Mouse (Mus musculus) hindbrain, embryonic 13.5 days (tissue): ENCODE results near the gene Creld1. TPM values are rescaled to one million over a fixed set of nuclear protein-coding genes. Genes with fewer than 3 reads are reported as not detected.
A peak's percentile ranks its signal among the peaks of the same experiment; 100 is the strongest.

Experiments used
- ATAC-seq: fragments of 200-750 bp; cut with Nextera tagmentation; 2 replicates; pipeline ENCODE4 v1.8.0; 2017; ENCODE audit warnings: moderate TSS enrichment; ENCODE audit not compliant: low FRiP score
- H3K27ac ChIP-seq: fragments of 300-500 bp; sonication (generic); 2 replicates; pipeline ENCODE4 v1.5.1; 2015; ENCODE audit warnings: inconsistent platforms, mild to moderate bottlenecking, moderate library complexity
- H3K27me3 ChIP-seq: fragments of 300-500 bp; sonication (generic); 2 replicates; pipeline ENCODE4 v1.6.1; 2015; ENCODE audit warnings: mild to moderate bottlenecking, inconsistent platforms
- H3K36me3 ChIP-seq: fragments of 300-500 bp; sonication (generic); 2 replicates; pipeline ENCODE4 v1.6.1; 2015; ENCODE audit warnings: mild to moderate bottlenecking, inconsistent platforms
- H3K4me1 ChIP-seq: fragments of 300-500 bp; sonication (generic); replicated peaks from 2 replicates; pipeline ENCODE4 v1.6.1; 2015; ENCODE audit warnings: inconsistent platforms
- H3K4me2 ChIP-seq: fragments of 300-500 bp; sonication (generic); 2 replicates; pipeline ENCODE4 v1.6.1; 2015; ENCODE audit warnings: inconsistent platforms, mild to moderate bottlenecking, moderate library complexity
- H3K4me3 ChIP-seq: fragments of 300-500 bp; sonication (generic); 2 replicates; pipeline ENCODE4 v1.5.1; 2015; ENCODE audit warnings: mild to moderate bottlenecking, inconsistent platforms
- H3K9ac ChIP-seq: fragments of 300-500 bp; sonication (generic); 2 replicates; pipeline ENCODE4 v1.6.1; 2015; ENCODE audit warnings: mild to moderate bottlenecking, inconsistent platforms
- H3K9me3 ChIP-seq: fragments of 300-500 bp; sonication (generic); 2 replicates; pipeline ENCODE4 v1.6.1; 2016; ENCODE audit warnings: inconsistent platforms
- WGBS: fragments of 180-500 bp; shearing (Covaris S2); methylation state at CpG from one replicate; pipeline ENCODE4 v1.1.7; 2015; 5-methylcytosine and 5-hydroxymethylcytosine counted together
- polyA plus RNA-seq: library from polyadenylated mRNA; unstranded; fragments of >200 nt; fragmentation: Nextera tagmentation; extraction: Ambion mirVana; gene quantifications from 2 replicates; pipeline ENCODE4 v1.2.1, GENCODE M21; 2015

Creld1 gene
- 67.2 and 72.4 TPM in 2 replicates for polyA plus RNA-seq

GRCm38 (mm10) chr6:113483100-113483615 is at the start of gene Creld1:
Gene Creld1, plus strand, starts transcription at chr6:113483297.
- H3K4me1 ChIP-seq, result peaks cover 50% of the 10 kb centered on the region
- H3K27ac ChIP-seq, result peak within 1 kb of the TSS; percentile 89
- ATAC-seq, result peak; percentile 95
- H3K9me3 ChIP-seq, result no peaks in the 10 kb centered on the region
- peak within 1 kb of the TSS; percentile 56 for H3K4me3 ChIP-seq
- peak within 1 kb of the TSS; percentile 91 for H3K4me2 ChIP-seq
- under 1% methylated on average over 26 of the region's 26 CpGs for WGBS
- H3K9ac ChIP-seq, result peak within 1 kb of the TSS; percentile 89
- H3K27me3 ChIP-seq, result peaks cover 7% of the 10 kb centered on the region; the same call in 1 of the 2 replicates
- H3K36me3 ChIP-seq, result peaks cover 6% of the 10 kb centered on the region

GRCm38 (mm10) chr6:113433661-113434060 is 49.4 kb upstream of the Creld1 start:
- H3K36me3 ChIP-seq, result no peaks in the 10 kb centered on the region
- no peak for ATAC-seq
- H3K27me3 ChIP-seq, result no peaks in the 10 kb centered on the region; the same call in 1 of the 2 replicates
- H3K4me1 ChIP-seq, result no peaks in the 10 kb centered on the region
- H3K4me2 ChIP-seq, result no peak overlapping the region
- no peaks in the 10 kb centered on the region for H3K9me3 ChIP-seq
- 76% methylated on average over 3 of the region's 3 CpGs for WGBS
- no peak overlapping the region for H3K4me3 ChIP-seq
- H3K27ac ChIP-seq, result no peak overlapping the region
- H3K9ac ChIP-seq, result no peak overlapping the region

DNA sequence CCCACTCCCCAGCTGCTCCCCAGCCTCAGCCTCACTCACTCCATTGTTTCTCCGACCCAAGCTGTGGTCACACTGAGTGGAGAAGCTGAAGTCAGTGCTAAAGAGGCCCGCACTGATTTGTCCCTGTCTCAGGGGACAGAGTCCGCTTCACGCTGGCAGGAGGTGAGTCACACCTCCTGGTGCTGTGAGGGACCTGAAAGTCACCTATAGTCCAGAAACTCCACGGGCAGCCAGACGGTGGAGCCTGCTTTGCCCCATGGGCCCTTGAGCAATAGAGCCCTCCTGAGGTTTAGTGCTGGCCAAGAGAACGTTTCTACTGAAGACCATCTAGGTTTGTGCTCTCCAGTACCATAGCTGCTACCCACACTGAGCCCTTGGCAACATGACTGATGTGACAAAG is 48.4 kb upstream of the Creld1 start:
- Histone ChIP-seq H3K9me3 (no peaks in the 10 kb centered on the region), H3K4me3 (no peak overlapping the region), H3K4me1 (no peaks in the 10 kb centered on the region), H3K4me2 (no peak overlapping the region), H3K9ac (no peak overlapping the region), H3K27ac (no peak overlapping the region), H3K36me3 (no peaks in the 10 kb centered on the region), H3K27me3 (no peaks in the 10 kb centered on the region; the same call in 1 of the 2 replicates)
- WGBS, result 78% methylated on average over 7 of the region's 7 CpGs
- ATAC-seq, result no peak

DNA sequence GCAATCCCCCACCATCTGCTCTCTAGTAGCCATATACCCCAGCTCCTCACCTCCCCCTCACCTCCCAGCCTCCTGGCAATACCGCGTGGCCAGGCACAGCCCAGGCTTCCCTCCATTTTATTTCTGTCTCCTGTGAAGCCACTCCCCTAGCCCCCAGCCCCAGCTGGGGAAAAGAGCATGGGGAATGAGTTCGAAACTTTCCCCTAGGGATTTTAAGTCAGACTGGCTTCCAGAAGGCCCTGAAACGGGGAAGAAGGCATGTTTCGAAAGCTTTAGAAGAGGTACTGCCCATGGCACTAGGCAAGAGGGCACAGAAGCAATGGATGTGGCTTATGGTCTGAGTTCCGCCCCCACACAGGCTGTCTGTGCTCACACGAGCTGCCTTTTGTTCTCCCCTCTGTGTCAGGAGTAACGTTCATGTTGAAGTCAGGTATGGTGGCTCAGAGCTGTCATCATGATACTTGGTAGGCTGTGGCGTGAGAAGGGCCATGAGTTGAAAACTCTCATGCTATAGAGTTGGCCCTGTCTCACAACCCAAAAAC is 47.4 kb upstream of the Creld1 start, which contains the start of gene Cidec:
Cidec (minus strand) TSS at position 97 of the 542 bp plus-strand sequence.
- H3K27ac ChIP-seq, result no peak within 1 kb of the TSS
- no peak for ATAC-seq
- no peaks in the 10 kb centered on the region for H3K4me1 ChIP-seq
- WGBS, result 78% methylated on average over 9 of the region's 9 CpGs
- H3K36me3 ChIP-seq, result no peaks in the 10 kb centered on the region
- no peak within 1 kb of the TSS for H3K4me3 ChIP-seq
- no peak within 1 kb of the TSS for H3K9ac ChIP-seq
- H3K9me3 ChIP-seq, result no peaks in the 10 kb centered on the region
- no peak within 1 kb of the TSS for H3K4me2 ChIP-seq
- no peaks in the 10 kb centered on the region; the same call in 1 of the 2 replicates for H3K27me3 ChIP-seq

DNA sequence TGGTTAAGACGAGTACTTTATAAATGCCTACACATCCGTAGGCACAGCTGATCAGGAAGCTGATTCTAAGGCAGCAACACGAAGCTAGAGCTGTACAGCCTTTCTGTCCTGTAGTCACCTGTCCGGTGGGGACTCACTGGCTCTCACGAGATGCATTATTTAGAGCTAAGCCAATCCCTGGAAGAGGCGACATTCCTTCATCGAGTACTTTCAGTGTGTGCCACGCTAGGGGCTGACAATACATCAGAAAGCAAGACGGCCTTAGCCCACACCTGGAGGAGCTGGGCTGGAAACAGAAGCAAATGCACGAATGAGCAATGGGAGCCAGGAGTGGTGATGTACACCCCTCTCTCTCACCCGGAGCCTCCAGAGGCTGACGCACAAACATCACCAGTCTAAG is 46.0 kb upstream of the Creld1 start:
- 86% methylated on average over 12 of the region's 12 CpGs for WGBS
- ATAC-seq, result no peak

GRCm38 (mm10) chr6:113438721-113439430 is 44.2 kb upstream of the Creld1 start:
- H3K4me2 ChIP-seq, result no peak overlapping the region
- no peak for ATAC-seq
- WGBS, result 66% methylated on average over 12 of the region's 12 CpGs

More for the DNA sequence above, 46.0 kb upstream of the Creld1 start:
- H3K4me1 ChIP-seq, result peaks cover 3% of the 10 kb centered on the region; the same call in 1 of the 2 replicates
- no peak overlapping the region for H3K9ac ChIP-seq
- H3K9me3 ChIP-seq, result no peaks in the 10 kb centered on the region
- no peak overlapping the region for H3K4me2 ChIP-seq
- H3K27me3 ChIP-seq, result no peaks in the 10 kb centered on the region; the same call in 1 of the 2 replicates
- no peaks in the 10 kb centered on the region for H3K36me3 ChIP-seq
- no peak overlapping the region for H3K27ac ChIP-seq
- H3K4me3 ChIP-seq, result no peak overlapping the region

DNA sequence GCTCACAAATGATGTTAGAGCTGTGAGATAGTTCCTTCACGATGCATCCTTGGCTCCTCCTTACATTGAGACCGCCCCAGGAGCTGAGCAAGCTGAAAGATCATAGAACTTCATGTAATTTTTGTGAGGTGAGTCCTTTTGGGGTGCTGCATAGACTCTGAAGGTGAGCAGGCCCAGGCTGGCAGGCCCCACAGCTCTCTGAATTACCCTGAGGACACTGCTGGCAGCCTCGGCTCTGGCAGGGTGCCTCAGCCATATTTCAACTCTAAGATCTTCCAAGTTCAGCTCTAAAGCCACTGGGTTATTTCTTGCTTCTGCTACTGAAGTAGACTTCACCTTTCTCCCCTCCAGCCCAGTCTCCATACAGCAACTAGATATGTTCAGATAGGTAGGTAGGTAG is 42.4 kb upstream of the Creld1 start:
- 84% methylated on average over 3 of the region's 3 CpGs for WGBS
- no peaks in the 10 kb centered on the region; the same call in 1 of the 2 replicates for H3K27me3 ChIP-seq
- H3K4me2 ChIP-seq, result no peak overlapping the region
- no peaks in the 10 kb centered on the region for H3K9me3 ChIP-seq
- peaks cover 16% of the 10 kb centered on the region for H3K4me1 ChIP-seq
- H3K27ac ChIP-seq, result no peak overlapping the region
- H3K4me3 ChIP-seq, result no peak overlapping the region
- no peak for ATAC-seq
- H3K36me3 ChIP-seq, result 0 out of 2 replicates have a peak, but pooled peaks cover 3% of the 10 kb centered on the region
- no peak overlapping the region for H3K9ac ChIP-seq

More at GRCm38 (mm10) chr6:113438721-113439430, 44.2 kb upstream of the Creld1 start:
- Histone ChIP-seq H3K27me3 (no peaks in the 10 kb centered on the region; the same call in 1 of the 2 replicates), H3K36me3 (no peaks in the 10 kb centered on the region), H3K9ac (no peak overlapping the region), H3K9me3 (no peaks in the 10 kb centered on the region), H3K4me1 (peaks cover 13% of the 10 kb centered on the region), H3K4me3 (no peak overlapping the region), H3K27ac (no peak overlapping the region)

GRCm38 (mm10) chr6:113441147-113441680 is 41.9 kb upstream of the Creld1 start:
- H3K9me3 ChIP-seq, result no peaks in the 10 kb centered on the region
- no peak overlapping the region for H3K27ac ChIP-seq
- no peaks in the 10 kb centered on the region; the same call in 1 of the 2 replicates for H3K27me3 ChIP-seq
- no peak for ATAC-seq
- whole genome bisulfite sequencing, result 49% methylated on average over 7 of the region's 7 CpGs
- no peak overlapping the region for H3K4me2 ChIP-seq
- peaks cover 16% of the 10 kb centered on the region for H3K4me1 ChIP-seq
- H3K4me3 ChIP-seq, result no peak overlapping the region
- no peak overlapping the region for H3K9ac ChIP-seq
- peaks cover 4% of the 10 kb centered on the region; the same call in 1 of the 2 replicates for H3K36me3 ChIP-seq

DNA sequence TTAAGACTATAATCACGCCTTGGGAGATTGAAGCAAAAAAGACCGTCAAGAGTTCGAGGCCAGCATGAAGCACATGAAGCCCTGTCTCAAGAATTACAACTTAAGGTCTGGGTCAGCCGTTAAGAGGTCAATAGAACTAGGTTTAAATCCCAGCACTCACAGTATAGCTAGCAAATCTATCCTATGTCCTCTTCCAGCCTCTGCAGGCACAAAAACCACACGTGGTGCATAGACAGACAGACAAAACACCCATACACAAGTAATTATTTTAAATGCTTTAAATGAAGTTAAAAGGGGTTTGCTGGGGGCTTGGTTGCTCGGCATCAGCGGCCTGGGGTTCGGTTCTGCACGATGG is 41.0 kb upstream of the Creld1 start:
- Histone ChIP-seq H3K27ac (peak overlapping the region; percentile 82), H3K4me3 (peak overlapping the region; percentile 94), H3K4me2 (peak overlapping the region; percentile 94), H3K9ac (peak overlapping the region; percentile 97), H3K27me3 (no peaks in the 10 kb centered on the region; the same call in 1 of the 2 replicates), H3K9me3 (no peaks in the 10 kb centered on the region), H3K36me3 (peaks cover 11% of the 10 kb centered on the region), H3K4me1 (peaks cover 16% of the 10 kb centered on the region)
- peak; percentile 62 for ATAC-seq
- 41% methylated on average over 9 of the region's 9 CpGs for WGBS

- Histone ChIP-seq H3K9me3 (no peaks in the 10 kb centered on the region), H3K27ac (peak within 1 kb of the TSS; percentile 83), H3K4me2 (peak within 1 kb of the TSS; percentile 94), H3K27me3 (no peaks in the 10 kb centered on the region), H3K4me1 (peaks cover 16% of the 10 kb centered on the region), H3K4me3 (peak within 1 kb of the TSS; percentile 94), H3K36me3 (peaks cover 16% of the 10 kb centered on the region), H3K9ac (peak within 1 kb of the TSS; percentile 97)
- WGBS, result under 1% methylated on average over 45 of the region's 45 CpGs
- peak; percentile 93 for ATAC-seq
Observed at GRCm38 (mm10) chr6:113442442-113443090, 40.5 kb upstream of the Creld1 start, which contains the start of gene Jagn1. Gene Jagn1, plus strand, starts transcription at chr6:113442569.

GRCm38 (mm10) chr6:113443091-113443490 is 40.0 kb upstream of the Creld1 start:
- ATAC-seq, result no peak

More at GRCm38 (mm10) chr6:113443091-113443490, 40.0 kb upstream of the Creld1 start:
- Histone ChIP-seq H3K36me3 (peaks cover 22% of the 10 kb centered on the region), H3K4me3 (peak overlapping the region; percentile 94), H3K9ac (peak overlapping the region; percentile 97), H3K4me1 (peaks cover 16% of the 10 kb centered on the region), H3K27me3 (no peaks in the 10 kb centered on the region), H3K4me2 (peak overlapping the region; percentile 94), H3K27ac (peak overlapping the region; percentile 83; the same call in 1 of the 2 replicates), H3K9me3 (no peaks in the 10 kb centered on the region)
- 49% methylated on average over 12 of the region's 12 CpGs for WGBS
